Mouse (Mus musculus): ENCODE results near the gene Gm17304. TPM values are rescaled to one million over a fixed set of nuclear protein-coding genes. Genes with fewer than 3 reads are reported as not detected.

Gm17304 gene
- polyA plus RNA-seq (2015; fragmentation: Nextera tagmentation; extraction: Ambion mirVana), result not detected in 2 replicates

DNA sequence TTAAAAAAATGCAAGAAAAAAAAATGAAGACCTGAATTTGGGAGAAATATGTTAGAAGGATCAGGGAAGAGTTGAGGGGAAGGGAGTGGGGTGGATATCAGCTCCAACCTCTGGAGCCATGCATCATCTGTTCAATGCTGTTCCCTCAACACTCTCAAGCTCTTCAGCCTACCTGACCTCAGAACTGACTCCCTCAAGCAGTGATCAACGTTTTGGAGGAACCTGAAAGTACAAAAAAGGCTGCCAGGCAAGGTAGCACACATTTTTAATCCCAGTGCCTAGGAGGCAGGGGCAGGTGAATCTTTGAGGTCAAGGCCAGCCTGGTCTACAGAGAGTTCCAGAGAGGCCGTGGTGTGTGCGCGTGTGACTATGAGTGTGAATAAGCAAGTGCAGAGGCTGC, at the start of gene Gm17304:
Gm17304 (plus strand) TSS at position 301 of the 400 bp plus-strand sequence.
- H3K9me3 ChIP-seq, result no peaks in the 10 kb centered on the region
- ATAC-seq (replicated peaks), result no peak

DNA sequence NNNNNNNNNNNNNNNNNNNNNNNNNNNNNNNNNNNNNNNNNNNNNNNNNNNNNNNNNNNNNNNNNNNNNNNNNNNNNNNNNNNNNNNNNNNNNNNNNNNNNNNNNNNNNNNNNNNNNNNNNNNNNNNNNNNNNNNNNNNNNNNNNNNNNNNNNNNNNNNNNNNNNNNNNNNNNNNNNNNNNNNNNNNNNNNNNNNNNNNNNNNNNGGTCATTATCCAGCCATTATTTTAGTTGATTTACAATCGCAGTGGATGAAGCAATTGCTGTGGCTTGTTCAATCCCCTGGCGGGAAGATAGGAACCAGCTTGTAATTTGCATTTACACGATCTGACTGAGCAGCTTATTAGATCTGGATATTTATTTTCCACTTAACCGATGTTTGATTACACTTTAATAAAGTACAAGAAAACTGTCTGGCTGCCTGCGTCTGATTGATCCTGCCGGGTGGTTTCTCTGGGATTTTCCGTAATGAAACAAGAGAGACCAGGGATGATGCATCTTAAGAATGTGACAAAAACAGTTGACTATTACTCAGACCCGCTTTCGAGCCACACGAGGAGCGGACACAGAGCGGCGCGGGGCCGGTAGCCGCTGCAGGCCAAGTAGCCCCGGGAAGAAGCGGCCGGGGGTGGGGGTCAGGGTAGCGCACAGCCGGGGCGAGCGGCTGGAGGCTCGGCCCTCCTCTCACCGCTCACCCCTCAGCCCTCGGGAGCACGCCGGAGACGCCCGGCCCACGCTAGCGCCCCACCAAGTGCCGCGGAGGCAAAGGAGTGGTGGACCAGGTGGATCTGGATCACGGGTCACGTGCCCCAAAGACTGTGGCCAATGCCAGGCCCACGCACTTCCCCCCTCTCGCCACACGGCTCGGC, 48.0 kb upstream of the Gm17304 start:
- 2% methylated on average over 40 of the region's 40 CpGs for WGBS
- peaks cover 50% of the 10 kb centered on the region for H3K27me3 ChIP-seq (replicated peaks)
- peak overlapping the region; percentile 67 for H3K4me2 ChIP-seq
- peak overlapping the region; percentile 34 for H3K4me3 ChIP-seq
- peak overlapping the region; percentile 45 for H3K9ac ChIP-seq
- peak; percentile 51 for ATAC-seq (replicated peaks)
- peak overlapping the region; percentile 48 for H3K27ac ChIP-seq
- no peaks in the 10 kb centered on the region for H3K36me3 ChIP-seq (replicated peaks)
- peaks cover 43% of the 10 kb centered on the region for H3K4me1 ChIP-seq
- no peaks in the 10 kb centered on the region for H3K9me3 ChIP-seq

More for the DNA sequence above, at the start of gene Gm17304:
- Histone ChIP-seq H3K4me3 (no peak within 1 kb of the TSS), H3K9ac (no peak within 1 kb of the TSS), H3K36me3 (replicated peaks) (no peaks in the 10 kb centered on the region), H3K4me1 (no peaks in the 10 kb centered on the region), H3K27ac (no peak within 1 kb of the TSS), H3K27me3 (replicated peaks) (no peaks in the 10 kb centered on the region), H3K4me2 (no peak within 1 kb of the TSS)
- 93% methylated on average over 4 of the region's 4 CpGs for WGBS

GRCm38 (mm10) chr5:106561499-106561822, 47.4 kb upstream of the Gm17304 start:
- H3K36me3 ChIP-seq (replicated peaks), result no peaks in the 10 kb centered on the region
- H3K4me3 ChIP-seq, result peak overlapping the region; percentile 34
- H3K9me3 ChIP-seq, result no peaks in the 10 kb centered on the region
- H3K4me1 ChIP-seq, result peaks cover 45% of the 10 kb centered on the region
- H3K4me2 ChIP-seq, result peak overlapping the region; percentile 67
- 17% methylated on average over 8 of the region's 8 CpGs for WGBS
- H3K27ac ChIP-seq, result peak overlapping the region; percentile 48; the same call in 1 of the 2 replicates
- H3K9ac ChIP-seq, result peak overlapping the region; percentile 45
- no peak for ATAC-seq (replicated peaks)
- peaks cover 53% of the 10 kb centered on the region for H3K27me3 ChIP-seq (replicated peaks)

GRCm38 (mm10) chr5:106566025-106566424, 42.9 kb upstream of the Gm17304 start:
- ATAC-seq (replicated peaks), result peak; percentile 29; the same call in 1 of the 2 replicates
- H3K36me3 ChIP-seq (replicated peaks), result no peaks in the 10 kb centered on the region
- 23% methylated on average over 6 of the region's 6 CpGs for WGBS

GRCm38 (mm10) chr5:106573742-106574559, 34.9 kb upstream of the Gm17304 start:
- peak; percentile 80 for ATAC-seq (replicated peaks)
- Histone ChIP-seq H3K27ac (peak overlapping the region; percentile 53), H3K4me2 (peak overlapping the region; percentile 96), H3K27me3 (replicated peaks) (peaks cover 18% of the 10 kb centered on the region), H3K4me3 (peak overlapping the region; percentile 52), H3K4me1 (peaks cover 23% of the 10 kb centered on the region), H3K36me3 (replicated peaks) (no peaks in the 10 kb centered on the region), H3K9ac (peak overlapping the region; percentile 56), H3K9me3 (no peaks in the 10 kb centered on the region)
- 3% methylated on average over 55 of the region's 55 CpGs for WGBS

More at GRCm38 (mm10) chr5:106566025-106566424, 42.9 kb upstream of the Gm17304 start:
- Histone ChIP-seq H3K27me3 (replicated peaks) (peaks cover 71% of the 10 kb centered on the region), H3K4me1 (peaks cover 23% of the 10 kb centered on the region), H3K4me3 (no peak overlapping the region), H3K4me2 (no peak overlapping the region), H3K27ac (no peak overlapping the region), H3K9ac (no peak overlapping the region), H3K9me3 (no peaks in the 10 kb centered on the region)

GRCm38 (mm10) chr5:106574560-106574946, 34.3 kb upstream of the Gm17304 start:
- H3K9me3 ChIP-seq, result no peaks in the 10 kb centered on the region
- H3K36me3 ChIP-seq (replicated peaks), result no peaks in the 10 kb centered on the region
- H3K9ac ChIP-seq, result peak overlapping the region; percentile 56
- peaks cover 23% of the 10 kb centered on the region for H3K4me1 ChIP-seq
- H3K27me3 ChIP-seq (replicated peaks), result peaks cover 12% of the 10 kb centered on the region
- H3K27ac ChIP-seq, result peak overlapping the region; percentile 53; the same call in 1 of the 2 replicates
- under 1% methylated on average over 42 of the region's 45 CpGs for WGBS
- ATAC-seq (replicated peaks), result peak; percentile 92
- peak overlapping the region; percentile 52 for H3K4me3 ChIP-seq
- H3K4me2 ChIP-seq, result peak overlapping the region; percentile 96

- peak; percentile 46 for ATAC-seq (replicated peaks)
- WGBS, result 21% methylated on average over 4 of the region's 4 CpGs
- H3K4me2 ChIP-seq, result peak overlapping the region; percentile 96
- no peaks in the 10 kb centered on the region for H3K9me3 ChIP-seq
- H3K27me3 ChIP-seq (replicated peaks), result peaks cover 6% of the 10 kb centered on the region
- H3K4me3 ChIP-seq, result peak overlapping the region; percentile 52
- no peak overlapping the region for H3K27ac ChIP-seq
- no peaks in the 10 kb centered on the region for H3K36me3 ChIP-seq (replicated peaks)
- H3K9ac ChIP-seq, result no peak overlapping the region
- H3K4me1 ChIP-seq, result peaks cover 23% of the 10 kb centered on the region
Observed at GRCm38 (mm10) chr5:106575098-106575497, 33.8 kb upstream of the Gm17304 start.

DNA sequence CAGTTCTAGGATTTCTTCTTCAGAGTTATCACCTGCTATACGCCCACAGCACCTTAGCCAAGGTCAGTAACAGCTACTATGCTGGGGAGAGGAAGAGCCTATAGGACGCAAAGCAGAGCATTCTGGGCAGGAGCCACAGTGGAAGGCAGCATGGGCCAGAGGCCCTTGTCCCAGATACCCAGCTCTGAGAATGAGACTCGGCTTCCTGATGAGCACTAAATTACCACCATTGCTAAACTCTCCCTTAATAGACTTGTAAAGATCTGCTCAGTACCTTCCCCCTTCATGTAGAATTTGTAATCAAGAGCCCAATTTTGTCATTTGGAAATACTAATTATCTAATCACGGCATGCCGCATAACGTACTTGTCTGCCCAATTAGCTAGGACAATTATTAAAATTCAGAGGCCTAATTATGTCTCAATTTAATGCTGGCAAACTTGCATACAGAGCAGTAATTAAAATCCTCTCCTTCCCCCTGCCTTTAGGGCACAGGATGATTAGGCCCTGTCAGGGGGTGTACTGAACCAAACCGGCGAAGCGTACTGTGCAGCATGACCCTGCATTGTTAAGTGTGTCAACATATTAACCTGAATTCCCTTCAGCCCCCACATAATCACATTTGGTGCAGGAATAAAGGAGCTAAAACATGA, 31.5 kb upstream of the Gm17304 start:
- WGBS, result 47% methylated on average over 9 of the region's 9 CpGs
- no peaks in the 10 kb centered on the region for H3K9me3 ChIP-seq
- peaks cover 23% of the 10 kb centered on the region for H3K4me1 ChIP-seq
- H3K4me3 ChIP-seq, result no peak overlapping the region
- no peak for ATAC-seq (replicated peaks)
- no peak overlapping the region for H3K9ac ChIP-seq
- no peaks in the 10 kb centered on the region for H3K36me3 ChIP-seq (replicated peaks)
- H3K4me2 ChIP-seq, result no peak overlapping the region
- H3K27me3 ChIP-seq (replicated peaks), result peaks cover 6% of the 10 kb centered on the region
- no peak overlapping the region for H3K27ac ChIP-seq

DNA sequence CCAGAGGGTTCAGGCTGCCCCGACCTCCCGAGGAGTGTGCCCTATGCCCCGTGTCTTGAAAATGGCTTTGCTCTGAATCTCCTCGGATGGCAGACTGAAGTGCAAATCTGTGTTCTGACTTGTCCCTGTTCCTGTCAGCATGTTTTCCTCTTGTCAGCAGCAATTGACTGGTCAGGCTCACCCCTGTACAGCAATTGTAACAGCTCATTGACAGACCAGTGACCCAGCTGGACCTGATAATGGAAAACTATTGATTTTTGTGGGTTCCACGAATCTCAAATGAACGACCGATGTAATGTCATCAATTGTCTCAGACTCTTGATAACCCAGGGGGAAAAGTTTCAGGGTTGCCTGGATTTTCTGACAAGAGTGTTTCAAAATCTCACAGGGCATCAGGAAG, 28.0 kb upstream of the Gm17304 start:
- Histone ChIP-seq H3K36me3 (replicated peaks) (no peaks in the 10 kb centered on the region), H3K27me3 (replicated peaks) (peaks cover 1% of the 10 kb centered on the region), H3K9ac (no peak overlapping the region), H3K4me3 (no peak overlapping the region), H3K4me2 (no peak overlapping the region), H3K27ac (no peak overlapping the region), H3K4me1 (peaks cover 6% of the 10 kb centered on the region; the same call in 1 of the 2 replicates), H3K9me3 (no peaks in the 10 kb centered on the region)
- no peak for ATAC-seq (replicated peaks)
- WGBS, result 78% methylated on average over 7 of the region's 7 CpGs

DNA sequence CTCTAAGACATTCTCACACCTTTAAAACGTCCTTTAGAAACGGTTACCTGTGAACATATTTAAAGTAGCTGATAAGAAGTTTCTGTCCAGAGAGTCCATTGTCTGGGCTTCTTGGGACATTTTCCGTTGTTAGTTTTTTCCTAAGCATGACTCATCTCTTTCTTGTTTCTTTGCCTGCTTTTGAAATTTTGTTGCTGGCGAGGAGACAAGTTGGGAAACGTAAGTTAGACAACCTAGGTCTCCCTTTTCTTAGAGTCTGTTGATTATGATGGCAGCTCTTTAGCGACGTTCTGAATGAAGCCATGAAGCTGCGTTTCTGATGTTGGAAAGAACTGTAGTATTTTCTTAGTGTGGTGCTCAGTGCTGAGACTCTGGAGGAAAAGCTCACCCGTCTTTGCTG, 19.9 kb upstream of the Gm17304 start:
- ATAC-seq (replicated peaks), result no peak
- H3K27me3 ChIP-seq (replicated peaks), result no peaks in the 10 kb centered on the region
- peaks cover 6% of the 10 kb centered on the region; the same call in 1 of the 2 replicates for H3K36me3 ChIP-seq (replicated peaks)
- WGBS, result 98% methylated on average over 9 of the region's 9 CpGs
- H3K4me1 ChIP-seq, result no peaks in the 10 kb centered on the region
- no peak overlapping the region for H3K27ac ChIP-seq
- no peaks in the 10 kb centered on the region for H3K9me3 ChIP-seq
- no peak overlapping the region for H3K4me3 ChIP-seq
- no peak overlapping the region for H3K9ac ChIP-seq
- H3K4me2 ChIP-seq, result no peak overlapping the region

GRCm38 (mm10) chr5:106589670-106590069, 19.2 kb upstream of the Gm17304 start:
- Histone ChIP-seq H3K4me2 (no peak overlapping the region), H3K9me3 (no peaks in the 10 kb centered on the region), H3K27me3 (replicated peaks) (no peaks in the 10 kb centered on the region), H3K27ac (no peak overlapping the region), H3K36me3 (replicated peaks) (peaks cover 6% of the 10 kb centered on the region; the same call in 1 of the 2 replicates), H3K9ac (no peak overlapping the region), H3K4me1 (no peaks in the 10 kb centered on the region), H3K4me3 (no peak overlapping the region)
- no peak for ATAC-seq (replicated peaks)
- 94% methylated on average over 11 of the region's 11 CpGs for WGBS

GRCm38 (mm10) chr5:106590686-106591085, 18.2 kb upstream of the Gm17304 start:
- Histone ChIP-seq H3K27ac (no peak overlapping the region), H3K36me3 (replicated peaks) (peaks cover 6% of the 10 kb centered on the region), H3K27me3 (replicated peaks) (no peaks in the 10 kb centered on the region), H3K4me2 (no peak overlapping the region), H3K9me3 (no peaks in the 10 kb centered on the region), H3K4me3 (no peak overlapping the region), H3K4me1 (no peaks in the 10 kb centered on the region), H3K9ac (no peak overlapping the region)
- 82% methylated on average over 5 of the region's 5 CpGs for WGBS
- ATAC-seq (replicated peaks), result no peak
